Mouse (Mus musculus): ENCODE data around the gene Gpat3. TPM values are rescaled to one million over a fixed set of nuclear protein-coding genes. Genes with fewer than 3 reads are reported as not detected.

Gene Gpat3
- total RNA-seq, 2 experiments from 2014 or later, result 2.2 to 3.1 TPM

DNA sequence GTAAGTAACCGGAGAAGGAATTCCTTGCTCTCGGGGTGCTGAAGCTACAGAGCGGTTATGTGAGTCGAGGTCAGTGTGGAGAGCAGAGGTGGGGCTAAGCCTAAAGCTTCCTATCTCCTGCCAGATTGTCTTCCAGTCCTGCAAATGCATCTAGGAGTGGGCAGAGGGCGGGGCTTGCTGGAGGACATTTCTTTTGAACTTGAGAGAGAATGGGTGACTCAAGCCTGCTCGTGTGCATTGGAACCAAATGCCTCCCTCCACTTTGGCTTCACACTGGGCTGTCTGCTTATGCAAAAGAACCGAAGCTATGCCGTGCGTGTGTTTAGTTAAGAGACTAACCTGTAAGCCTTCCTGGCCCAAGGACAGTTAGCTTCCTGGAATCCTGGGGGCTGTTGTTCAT is 67.8 kb downstream of the Gpat3 start:
- no peak for DNase-seq (ENCODE audit: low spot score in 2 of 2)

GRCm38 (mm10) chr5:100914989-100915388 is 69.5 kb downstream of the Gpat3 start:
- peak; percentile 54 to 69 for DNase-seq (ENCODE audit: low spot score in 2 of 2)

GRCm38 (mm10) chr5:100915411-100915810 is 69.9 kb downstream of the Gpat3 start:
- no peak for DNase-seq (ENCODE audit: low spot score in 2 of 2)

DNA sequence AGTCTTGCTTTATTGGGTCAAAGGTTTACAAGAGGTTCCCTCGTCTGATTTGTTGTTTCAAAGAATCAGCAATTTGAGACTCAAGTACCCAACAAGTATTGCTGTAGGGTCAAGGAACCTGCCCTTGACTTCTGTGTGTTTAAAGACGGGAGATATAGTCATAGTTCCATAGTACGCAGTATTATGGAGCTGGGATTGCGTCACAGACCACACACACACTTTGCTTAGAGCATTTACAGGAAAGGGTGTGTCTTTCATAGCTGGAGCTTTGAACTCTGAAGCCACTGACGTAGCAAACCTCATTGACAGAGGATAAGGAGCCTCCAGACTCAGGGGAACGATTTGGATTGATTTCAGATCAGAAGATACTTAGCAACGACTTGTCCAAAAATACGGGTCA is 70.9 kb downstream of the Gpat3 start:
- no peak for DNase-seq (ENCODE audit: low spot score in 2 of 2)

DNA sequence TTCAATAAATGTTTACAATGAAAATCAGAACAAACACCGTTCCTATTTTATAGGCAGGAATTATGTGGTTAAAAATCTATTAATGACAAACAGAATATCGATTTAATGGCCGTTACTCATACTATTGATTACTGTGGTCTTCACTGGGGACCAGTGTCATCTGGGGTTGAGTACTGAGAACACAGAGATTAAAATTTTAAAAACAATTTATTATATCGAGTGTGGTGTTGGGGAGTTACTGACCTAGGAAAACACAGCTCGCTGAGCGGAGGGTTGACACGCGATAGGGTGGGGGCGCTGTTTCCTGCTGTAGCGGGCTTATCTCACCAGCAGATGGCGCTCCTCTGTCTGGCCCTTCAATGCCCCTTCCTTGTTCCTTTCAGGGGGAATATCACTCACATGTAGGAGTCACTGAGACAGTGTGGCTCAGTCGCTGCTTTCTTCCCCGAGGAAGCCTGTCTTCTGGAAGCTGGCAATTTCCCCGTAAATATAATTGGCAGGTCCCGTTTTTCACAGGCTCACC is 71.8 kb downstream of the Gpat3 start:
- peak; percentile 46 to 53 for DNase-seq (ENCODE audit: low spot score in 2 of 2)

DNA sequence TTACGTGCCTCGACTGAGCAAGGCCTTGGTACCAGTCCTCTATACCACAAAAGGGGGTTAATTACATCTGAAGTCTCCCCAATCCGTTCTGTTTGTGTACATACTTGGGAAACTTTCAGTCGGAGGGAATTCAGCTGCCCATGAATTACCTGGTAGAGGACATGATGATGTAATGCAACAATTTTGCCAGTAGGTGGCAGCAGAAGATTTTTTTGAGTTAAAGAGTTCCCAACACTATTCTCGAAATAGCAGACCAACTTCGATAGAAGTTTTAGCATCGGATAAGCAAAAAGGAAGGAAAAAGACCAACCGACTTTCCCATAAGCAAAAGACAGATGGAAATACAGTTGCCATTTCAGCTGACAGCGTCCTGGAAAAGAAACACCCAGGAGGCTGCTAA is 73.6 kb downstream of the Gpat3 start:
- peak; percentile 46 to 77 for DNase-seq (ENCODE audit: low spot score in 2 of 2)

DNA sequence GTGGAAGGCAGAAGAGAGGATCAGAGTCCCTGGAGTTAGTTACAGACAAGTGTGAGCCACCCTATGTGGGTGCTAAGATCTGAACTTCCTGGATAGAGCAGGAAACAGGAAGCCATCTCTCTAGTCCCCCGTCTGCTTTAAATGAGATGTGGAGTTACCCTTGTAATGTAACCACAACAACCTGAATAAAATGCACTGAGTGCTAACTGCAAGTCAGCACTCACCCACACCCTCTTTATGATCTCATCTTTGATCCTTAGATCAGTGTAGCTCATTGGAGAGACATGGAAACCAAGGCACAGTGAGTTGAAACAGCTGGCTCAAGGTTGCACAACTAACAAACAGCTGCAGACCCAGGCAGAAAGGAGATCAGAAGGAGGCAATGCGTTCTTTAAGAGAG is 84.2 kb downstream of the Gpat3 start:
- DNase-seq (ENCODE audit: low spot score in 2 of 2), result no peak

DNA sequence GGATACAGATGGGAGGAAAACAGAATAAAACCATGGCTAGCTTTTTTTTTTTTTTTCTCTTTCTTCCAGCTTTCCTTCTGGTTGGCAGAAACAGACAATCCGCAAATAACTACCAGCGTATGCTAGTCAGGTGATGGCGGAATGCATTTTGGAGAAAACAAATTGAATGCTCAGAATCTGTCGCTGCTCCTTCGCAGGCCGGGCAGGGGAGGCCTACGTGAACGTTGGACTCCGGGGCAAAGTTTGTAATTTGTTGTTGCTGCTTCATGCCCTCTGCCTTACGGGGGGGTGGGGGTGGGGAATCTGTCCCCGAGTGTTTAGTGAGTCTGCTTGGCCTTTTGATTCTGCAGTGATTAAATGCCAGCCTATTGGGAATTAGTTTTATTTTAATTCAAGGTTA is 98.2 kb downstream of the Gpat3 start:
- no peak for DNase-seq (ENCODE audit: low spot score in 2 of 2)

DNA sequence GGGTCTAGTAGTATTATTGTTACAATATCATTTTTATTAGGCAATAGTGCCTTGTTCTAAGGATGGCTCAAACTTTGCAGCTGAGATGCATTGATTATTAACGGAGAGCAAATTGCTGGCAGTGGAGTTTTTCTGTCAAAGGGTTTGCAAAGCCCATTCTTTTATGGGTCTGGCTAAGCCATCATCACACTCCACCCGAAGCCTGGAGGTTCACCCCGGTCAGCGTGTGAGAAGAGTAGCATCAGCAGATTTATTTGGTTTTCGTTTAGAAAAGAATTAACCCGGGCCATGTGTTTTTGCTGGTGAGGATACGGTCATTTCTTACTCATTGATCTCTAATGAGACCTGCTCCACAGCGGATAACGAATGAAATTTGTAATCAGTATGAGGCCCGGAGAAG is 99.8 kb downstream of the Gpat3 start:
- no peak for DNase-seq (ENCODE audit: low spot score in 2 of 2)

Other genes starting within 250 kb of the Gpat3 start
- gene Coq2, start 170.6 kb upstream of the Gpat3 start, total RNA-seq (2021), result 10 to 100 TPM; 62.0 to 62.6 TPM
- gene Hpse, start 126.0 kb upstream of the Gpat3 start, total RNA-seq (2021), result under 1 TPM; 0.72 to 0.90 TPM
- 10 to 100 TPM; 13.2 to 18.5 TPM for gene Helq, start 47.1 kb upstream of the Gpat3 start, total RNA-seq (2021)
- 10 to 100 TPM; 58.6 to 62.2 TPM for gene Mrps18c, start 47.1 kb upstream of the Gpat3 start, total RNA-seq (2021)
- 1 to 10 TPM; 6.4 to 7.5 TPM for gene Abraxas1, start 24.7 kb upstream of the Gpat3 start, total RNA-seq (2021)